26 mouse cellular contexts compared by ENCODE assay signal in genomic region chr16:20699266-20699665, GRCm38 (mm10). TPM values are rescaled to one million over a fixed set of nuclear protein-coding genes. Genes with fewer than 3 reads are reported as not detected.
"Had no signal": no experiment of that assay in that cellular context is flagged by ENCODE, and none has a peak within 500 bp of the region (broad histone marks: within the 10 kb centered on the region; RNA-seq: fewer than 3 reads in every experiment).

No protein-coding gene starts in this region.

- H3K27me3 ChIP-seq: limb, embryonic 13.5 days; lung, embryonic 15.5 days; midbrain, embryonic 13.5 days; neural tube, embryonic 13.5 days had no signal

- H3K27ac ChIP-seq: kidney, embryonic 15.5 days; liver, embryonic 12.5 days; liver, embryonic 15.5 days; lung, embryonic 15.5 days; neural tube, embryonic 13.5 days; stomach, postnatal 0 days had no signal

- DNase-seq: kidney, adult 8-10 months; kidney, postnatal 10 days; kidney, postnatal 36 days; layer of hippocampus, adult 9-11 months; left cerebral cortex, postnatal 4 days; liver; lung, adult 18-20 months; lung, postnatal 10 days; lung, postnatal 36 days; retina, postnatal 1 day; thymus, adult 2 months; thymus, postnatal 14 days; thymus, postnatal 4 days had no signal

- H3K4me3 ChIP-seq: kidney, embryonic 15.5 days; limb, embryonic 13.5 days; liver, embryonic 12.5 days; liver, embryonic 15.5 days; lung, embryonic 15.5 days; megakaryocyte, embryonic 14.5 days; midbrain, embryonic 10.5 days; midbrain, embryonic 13.5 days; myocyte; neural tube, embryonic 13.5 days had no signal

- H3K9me3 ChIP-seq: kidney, embryonic 15.5 days; limb, embryonic 13.5 days; liver, embryonic 12.5 days; liver, embryonic 15.5 days; lung, embryonic 15.5 days; megakaryocyte, embryonic 14.5 days; midbrain, embryonic 10.5 days; midbrain, embryonic 13.5 days; neural tube, embryonic 13.5 days had no signal

- H3K9ac ChIP-seq: kidney, embryonic 15.5 days; liver, embryonic 12.5 days; liver, embryonic 15.5 days; lung, embryonic 15.5 days; midbrain, embryonic 13.5 days had no signal

- H3K36me3 ChIP-seq: lung, embryonic 15.5 days had no signal

RNA-seq across cellular contexts. Expression of gene Fam131a, which starts 6.2 kb away (rescaled TPM):
- total RNA-seq: neutrophil, adult 5-6 weeks had no signal

RNA-seq across cellular contexts. Expression of gene Clcn2, which starts 18.3 kb away (rescaled TPM):
- total RNA-seq: monocyte, adult 5-6 weeks had no signal

RNA-seq across cellular contexts. Expression of gene Chrd, which starts 33.7 kb away (rescaled TPM):
- total RNA-seq: monocyte, adult 5-6 weeks; neutrophil, adult 5-6 weeks had no signal
